Mouse (Mus musculus): Measurements from ENCODE around the gene Ppp6r3.

Ppp6r3 gene

DNA sequence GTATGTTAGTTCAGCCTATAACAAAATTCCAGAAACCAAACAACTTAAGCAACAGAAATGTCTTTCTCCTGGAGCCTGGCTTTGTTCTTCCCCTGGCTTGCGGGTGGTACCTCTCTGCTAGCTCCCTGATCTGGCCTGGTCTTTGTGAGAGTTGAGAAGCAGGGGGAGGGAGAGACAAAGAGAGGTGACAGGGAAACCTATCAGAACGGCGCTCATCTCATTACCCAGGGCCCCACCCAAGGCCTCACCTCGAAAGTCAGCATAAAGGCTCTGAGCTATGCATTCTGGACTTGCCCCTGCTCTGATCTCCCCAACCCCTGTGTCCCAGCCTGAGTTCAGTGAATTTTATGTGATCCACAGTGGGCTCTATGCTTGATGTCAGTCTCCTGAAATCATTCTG lies 140.9 kb downstream of the Ppp6r3 start:
- peak; percentile 60 for DNase-seq (ENCODE audit: low read depth, low spot score)

GRCm38 (mm10) chr19:3434124-3434523 lies 141.4 kb downstream of the Ppp6r3 start:
- DNase-seq (ENCODE audit: low read depth, low spot score): no peak

DNA sequence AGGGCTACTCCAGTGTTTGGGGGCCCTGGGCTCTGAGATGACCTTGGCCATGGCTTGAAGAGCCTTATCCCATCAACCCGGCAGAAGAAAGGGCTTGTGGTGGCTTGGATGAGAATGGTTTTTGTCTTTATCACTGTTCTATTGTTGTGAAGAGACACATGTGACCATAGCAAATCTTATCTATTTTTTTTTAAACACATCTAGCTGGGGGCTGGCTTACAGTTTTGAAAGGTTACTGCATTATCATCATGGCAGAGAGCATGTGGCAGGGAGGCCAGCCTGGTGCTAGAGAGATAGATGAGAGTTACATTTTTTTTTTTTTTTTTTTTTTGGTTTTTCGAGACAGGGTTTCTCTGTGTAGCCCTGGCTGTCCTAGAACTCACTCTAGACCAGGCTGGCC lies 143.6 kb downstream of the Ppp6r3 start:
- DNase-seq (ENCODE audit: low read depth, low spot score): no peak

GRCm38 (mm10) chr19:3431066-3431465 lies 144.5 kb downstream of the Ppp6r3 start:
- no peak for DNase-seq (ENCODE audit: low read depth, low spot score)

DNA sequence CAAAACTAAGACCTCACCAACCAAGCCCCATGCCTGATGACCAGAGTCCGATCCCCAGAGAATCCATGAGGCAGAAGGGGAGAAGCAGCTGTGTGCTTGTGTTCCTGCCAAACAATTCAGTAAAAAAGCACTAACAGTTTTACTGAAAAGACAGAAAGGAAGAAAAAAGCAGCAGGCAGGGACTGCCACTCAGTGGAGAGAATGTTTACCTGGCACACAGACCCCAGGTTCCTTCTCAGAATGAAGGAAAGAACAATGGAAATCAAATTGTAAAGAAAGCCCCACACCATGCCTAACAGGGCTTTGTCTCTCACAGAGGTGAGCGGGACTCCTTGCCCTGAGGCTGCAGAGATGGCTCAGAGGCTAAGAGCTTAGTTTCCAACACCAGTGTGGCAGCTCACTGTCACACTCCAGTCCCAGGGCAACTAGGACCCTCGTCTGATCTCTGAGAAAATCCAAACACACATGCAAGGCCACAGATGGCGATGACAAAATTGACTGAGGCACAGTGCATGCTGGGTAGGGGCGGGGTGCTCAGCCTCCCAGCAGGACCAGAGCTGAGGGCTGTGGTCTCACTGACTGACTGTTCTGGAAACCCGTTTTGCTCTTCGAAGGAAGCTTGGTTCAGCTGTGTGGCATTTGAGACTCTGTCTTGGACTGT lies 146.3 kb downstream of the Ppp6r3 start:
- no peak for DNase-seq (ENCODE audit: low read depth, low spot score)

- no peak for DNase-seq (ENCODE audit: low read depth, low spot score)
Observed at GRCm38 (mm10) chr19:3428057-3428830, 147.3 kb downstream of the Ppp6r3 start.

- no peak for DNase-seq (ENCODE audit: low read depth, low spot score)
Observed at GRCm38 (mm10) chr19:3424214-3424613, 151.3 kb downstream of the Ppp6r3 start.

DNA sequence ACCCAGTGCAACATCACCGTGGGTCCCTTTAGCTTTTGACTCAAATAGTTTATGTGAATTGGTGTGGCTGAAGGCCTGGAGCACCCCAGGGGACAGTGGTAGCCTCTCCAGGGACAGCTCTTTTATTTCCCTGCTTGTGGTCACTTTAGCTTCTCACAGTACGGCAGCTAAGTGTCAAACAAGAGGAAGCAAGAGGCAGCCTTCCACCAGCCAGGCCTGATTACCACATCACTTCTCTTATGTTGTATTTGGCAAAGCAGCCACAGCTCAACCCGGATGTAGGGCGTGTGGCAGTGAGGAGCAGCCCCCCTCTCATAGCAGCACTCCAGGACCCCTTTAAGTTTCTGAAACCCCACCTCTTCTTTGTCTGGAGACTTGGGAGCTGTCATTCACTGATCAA lies 152.6 kb downstream of the Ppp6r3 start:
- DNase-seq (ENCODE audit: low read depth, low spot score): no peak

DNA sequence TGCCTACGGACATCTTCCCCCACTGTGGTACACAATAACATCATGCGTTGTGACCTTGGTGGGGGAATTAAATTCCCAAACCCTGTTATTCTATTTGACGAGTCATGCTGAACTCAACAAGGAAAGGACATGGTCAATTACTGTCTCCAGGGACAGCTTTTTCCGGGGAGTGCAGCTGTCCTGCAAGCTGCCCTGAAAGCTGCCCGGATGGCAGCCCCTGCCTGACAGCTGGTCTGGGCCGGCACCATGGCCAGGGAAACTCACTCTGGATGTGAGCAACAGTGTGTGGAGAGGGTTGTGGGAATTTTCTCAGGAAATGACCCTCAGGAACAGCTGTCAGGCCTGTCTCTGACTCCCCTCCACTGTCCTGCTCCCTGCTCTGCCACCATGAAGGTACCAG lies 153.1 kb downstream of the Ppp6r3 start:
- DNase-seq (ENCODE audit: low read depth, low spot score): no peak

DNA sequence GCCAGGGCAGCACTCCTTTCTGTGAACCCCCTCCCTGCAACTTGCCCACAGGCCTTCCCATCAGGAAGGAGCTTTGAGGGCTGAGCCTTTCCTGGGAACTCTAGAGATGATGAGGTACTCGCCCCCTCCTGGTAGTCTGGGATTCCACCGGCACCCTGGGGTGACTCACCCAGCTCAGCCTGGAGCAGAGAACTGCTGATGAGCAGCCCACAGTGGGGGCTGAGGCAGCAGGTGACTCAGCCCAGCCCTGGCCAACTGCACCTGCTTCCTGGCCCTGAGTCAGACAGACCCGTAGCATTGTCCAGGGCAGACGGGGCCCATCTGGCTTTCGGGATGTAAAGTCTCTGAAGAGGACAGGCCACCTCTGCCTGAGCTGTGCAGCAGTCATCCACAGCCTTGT lies 156.3 kb downstream of the Ppp6r3 start:
- no peak for DNase-seq (ENCODE audit: low read depth, low spot score)

DNA sequence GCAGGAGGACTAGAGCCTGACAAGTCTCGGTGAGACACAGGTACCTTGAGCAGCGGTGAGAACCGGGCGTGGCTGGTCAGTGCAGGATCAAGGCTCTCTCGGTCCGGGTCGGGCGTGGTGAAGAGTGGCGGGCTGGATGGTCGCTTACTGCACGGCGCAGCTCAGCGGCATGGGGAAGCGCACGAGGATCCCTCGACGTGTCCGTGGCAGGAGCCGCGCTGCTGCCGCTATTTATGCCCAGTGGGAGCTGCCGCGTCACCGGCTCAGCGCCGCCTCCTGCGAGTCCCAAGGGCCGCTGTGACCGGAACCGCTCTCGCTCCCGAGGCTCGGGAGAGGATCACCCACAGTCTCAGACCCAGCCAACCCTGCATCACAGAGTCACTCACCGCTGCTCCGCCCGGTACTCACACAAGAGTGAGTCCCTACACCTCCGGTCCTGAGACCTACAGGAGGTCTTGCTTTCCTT lies 161.2 kb downstream of the Ppp6r3 start, which contains the start of gene Gal:
Gal (minus strand) TSS at position 277 of the 466 bp plus-strand sequence.
- peak; percentile 21 for DNase-seq (ENCODE audit: low read depth, low spot score)

GRCm38 (mm10) chr19:3405531-3406281 lies 169.8 kb downstream of the Ppp6r3 start:
- no peak for DNase-seq (ENCODE audit: low read depth, low spot score)
